Mouse (Mus musculus) lung, embryonic 16.5 days (tissue): ENCODE measurements around the gene Ube3c. TPM values are rescaled to one million over a fixed set of nuclear protein-coding genes. Genes with fewer than 3 reads are reported as not detected.

Source experiments
- ATAC-seq: fragments of 200-750 bp; cut with Nextera tagmentation; 2 replicates; pipeline ENCODE4 v1.8.0; 2017; ENCODE audit warnings: low read depth, mild to moderate bottlenecking, moderate library complexity
- H3K27ac ChIP-seq: fragments of 300-500 bp; sonication (generic); 2 replicates; pipeline ENCODE4 v1.5.1; 2014; ENCODE audit warnings: mild to moderate bottlenecking, control low read depth, low read length
- H3K27me3 ChIP-seq: fragments of 300-500 bp; sonication (generic); 2 replicates; pipeline ENCODE4 v1.6.1; 2014; ENCODE audit warnings: low read depth, low read length, mixed read lengths; ENCODE audit not compliant: control insufficient read depth, insufficient read depth
- H3K36me3 ChIP-seq: fragments of 300-500 bp; sonication (generic); 2 replicates; pipeline ENCODE4 v1.6.1; 2014; ENCODE audit warnings: low read length; ENCODE audit not compliant: control insufficient read depth, insufficient read depth
- H3K4me1 ChIP-seq: fragments of 300-500 bp; sonication (generic); replicated peaks from 2 replicates; pipeline ENCODE4 v1.6.1; 2014; ENCODE audit warnings: low read length, mixed read lengths; ENCODE audit not compliant: control insufficient read depth, insufficient read depth
- H3K4me2 ChIP-seq: fragments of 300-500 bp; sonication (generic); 2 replicates; pipeline ENCODE4 v1.6.1; 2014; ENCODE audit warnings: low read depth, low read length, control low read depth
- H3K4me3 ChIP-seq: fragments of 300-500 bp; sonication (generic); 2 replicates; pipeline ENCODE4 v1.5.1; 2014; ENCODE audit warnings: mild to moderate bottlenecking, low read length, control low read depth
- H3K9ac ChIP-seq: fragments of 300-500 bp; sonication (generic); 2 replicates; pipeline ENCODE4 v1.6.1; 2014; ENCODE audit warnings: low read length, control low read depth
- H3K9me3 ChIP-seq: fragments of 300-500 bp; sonication (generic); 2 replicates; pipeline ENCODE4 v1.6.1; 2016; ENCODE audit warnings: low read length; ENCODE audit not compliant: control insufficient read depth
- whole genome bisulfite sequencing: fragments of 180-500 bp; shearing (Covaris S2); extraction: QIAGEN DNeasy Blood & Tissue Kit; methylation state at CpG from one replicate; pipeline ENCODE4 v1.1.7; 2014; 5-methylcytosine and 5-hydroxymethylcytosine counted together
- polyA plus RNA-seq: library from polyadenylated mRNA; unstranded; fragments of >200 nt; fragmentation: Nextera tagmentation; extraction: Ambion mirVana; gene quantifications from 2 replicates; pipeline ENCODE4 v1.2.1, GENCODE M21; 2015

The Ube3c gene
- polyA plus RNA-seq, 1 experiment from 2014 or later: 11.1 TPM

DNA sequence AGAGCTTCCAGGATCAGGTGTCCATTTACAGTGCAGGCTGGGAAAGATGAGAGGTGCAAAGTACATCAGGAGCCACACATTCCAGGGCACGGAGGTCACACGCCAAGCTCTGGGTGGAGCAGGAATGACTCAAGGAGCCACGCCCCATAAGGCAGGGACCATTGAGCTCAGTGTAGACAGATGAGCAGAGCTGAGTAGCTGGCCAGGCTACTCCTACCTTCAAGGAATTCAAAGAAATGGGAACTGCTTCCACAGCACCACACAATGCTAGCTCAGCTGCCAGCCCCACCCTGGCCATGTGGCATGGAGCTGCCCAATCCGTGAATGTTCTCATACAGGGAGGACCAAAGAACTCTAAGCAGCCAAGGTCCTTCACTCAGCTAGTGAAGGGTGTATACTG, 129.5 kb downstream of the Ube3c start:
- H3K4me3 ChIP-seq: no peak overlapping the region
- peaks cover 3% of the 10 kb centered on the region; the same call in 1 of the 2 replicates for H3K9me3 ChIP-seq
- no peaks in the 10 kb centered on the region for H3K4me1 ChIP-seq
- H3K4me2 ChIP-seq: no peak overlapping the region
- H3K27ac ChIP-seq: no peak overlapping the region
- H3K9ac ChIP-seq: no peak overlapping the region
- WGBS: 73% methylated on average over 4 of the region's 4 CpGs
- H3K27me3 ChIP-seq: no peaks in the 10 kb centered on the region
- H3K36me3 ChIP-seq: no peaks in the 10 kb centered on the region
- ATAC-seq: peak; percentile 52; the same call in 1 of the 2 replicates

DNA sequence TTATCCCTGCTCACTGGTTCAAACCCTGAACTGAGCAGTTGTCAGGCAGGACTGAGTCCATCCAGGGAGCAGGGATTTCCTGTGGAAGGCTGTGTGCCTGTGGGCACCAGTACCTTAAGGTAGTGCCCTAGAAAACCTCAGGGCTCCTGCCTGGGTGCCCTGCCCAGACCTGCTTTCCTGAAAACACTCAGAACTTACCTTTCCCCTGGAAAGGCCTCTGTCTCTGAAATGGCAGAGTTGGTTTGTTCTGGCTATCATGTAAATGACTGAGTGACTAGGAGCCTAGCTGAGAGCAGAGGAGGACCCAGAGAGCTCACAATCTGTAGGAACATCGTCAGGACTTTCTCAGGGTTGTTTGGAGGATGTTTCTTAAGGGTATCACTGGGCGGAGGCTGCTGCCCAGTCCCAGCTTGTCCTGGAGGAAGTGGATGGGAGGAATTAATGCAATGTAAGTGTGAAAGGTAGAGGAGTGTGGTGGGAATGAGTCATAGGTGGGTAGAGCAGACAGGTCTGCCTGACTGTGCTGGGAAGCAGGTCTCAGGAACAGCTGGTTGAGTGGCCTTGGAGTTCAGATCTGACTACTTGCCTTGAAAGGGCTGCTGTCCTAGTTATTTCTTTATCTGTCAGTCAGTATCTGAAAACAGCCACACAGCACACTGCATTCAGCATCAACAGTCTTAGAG, 130.6 kb downstream of the Ube3c start:
- H3K4me3 ChIP-seq: no peak overlapping the region
- H3K4me2 ChIP-seq: no peak overlapping the region
- H3K4me1 ChIP-seq: no peaks in the 10 kb centered on the region
- H3K36me3 ChIP-seq: no peaks in the 10 kb centered on the region
- 77% methylated on average over 2 of the region's 2 CpGs for WGBS
- no peaks in the 10 kb centered on the region for H3K27me3 ChIP-seq
- H3K9me3 ChIP-seq: peaks cover 3% of the 10 kb centered on the region; the same call in 1 of the 2 replicates
- no peak overlapping the region for H3K27ac ChIP-seq
- ATAC-seq: no peak
- H3K9ac ChIP-seq: no peak overlapping the region

DNA sequence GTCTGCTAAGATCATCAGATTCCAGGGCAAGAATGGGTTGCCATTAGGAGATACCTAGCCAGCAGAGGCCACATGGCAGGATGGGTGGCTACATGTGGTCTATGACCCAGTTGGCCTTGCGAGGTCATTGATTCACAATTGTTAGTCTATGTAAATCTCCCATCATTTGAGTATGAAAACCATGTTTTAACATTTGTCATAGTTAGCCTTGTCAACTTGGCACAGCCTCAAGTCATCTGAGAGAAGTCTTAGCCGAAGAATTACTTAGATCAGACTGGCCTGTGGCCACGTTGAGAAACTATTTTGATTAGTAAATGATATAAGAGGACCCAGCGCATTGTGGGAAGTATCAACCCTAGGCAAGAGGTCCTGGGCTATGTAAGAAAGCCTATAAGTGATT, 138.2 kb downstream of the Ube3c start:
- H3K4me2 ChIP-seq: no peak overlapping the region
- WGBS: 62% methylated on average over 4 of the region's 4 CpGs
- no peaks in the 10 kb centered on the region for H3K4me1 ChIP-seq
- H3K36me3 ChIP-seq: no peaks in the 10 kb centered on the region
- H3K9me3 ChIP-seq: no peaks in the 10 kb centered on the region
- H3K4me3 ChIP-seq: no peak overlapping the region
- no peak overlapping the region for H3K9ac ChIP-seq
- ATAC-seq: no peak
- no peaks in the 10 kb centered on the region for H3K27me3 ChIP-seq
- no peak overlapping the region for H3K27ac ChIP-seq

DNA sequence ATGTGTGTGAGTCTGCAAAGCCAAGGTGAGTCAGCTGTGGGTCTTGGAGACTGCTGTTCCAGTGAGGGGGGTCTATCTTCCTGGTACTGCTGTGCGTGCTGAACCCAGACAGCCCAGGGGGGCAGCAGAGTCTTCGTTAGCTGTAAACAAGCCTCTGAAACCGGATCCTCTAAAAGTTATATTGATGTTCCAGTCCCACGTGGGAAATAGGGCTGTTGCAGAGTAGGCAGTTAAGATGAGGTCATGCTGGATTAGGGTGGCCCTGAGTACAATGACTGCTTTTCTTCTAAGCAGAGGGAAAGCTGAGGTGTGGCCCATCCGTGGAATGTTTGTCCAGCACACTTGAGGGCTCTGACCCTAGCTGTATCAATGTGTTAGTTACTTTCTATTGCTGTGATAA, 139.2 kb downstream of the Ube3c start:
- WGBS: 9% methylated on average over 5 of the region's 5 CpGs
- no peak overlapping the region for H3K4me3 ChIP-seq
- ATAC-seq: peak; percentile 92

DNA sequence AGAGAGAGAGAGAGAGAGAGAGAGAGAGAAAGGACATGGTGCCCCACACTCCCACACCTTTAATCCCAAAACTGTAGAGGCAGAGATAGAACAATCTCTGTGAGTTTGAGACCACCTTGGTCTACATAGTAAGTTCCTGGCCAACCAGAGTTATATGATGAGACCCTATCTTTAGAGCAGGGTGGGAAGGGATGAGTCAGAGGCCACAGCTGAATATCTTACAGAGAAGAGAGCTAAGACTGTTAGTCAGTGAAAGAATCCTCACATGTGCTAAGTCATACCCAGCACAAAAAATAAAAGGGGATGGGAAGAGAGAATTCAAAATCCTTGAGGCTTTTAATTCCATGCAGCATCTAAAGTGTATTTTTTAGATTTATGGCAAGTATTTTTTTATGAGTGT, 142.6 kb downstream of the Ube3c start:
- no peaks in the 10 kb centered on the region for H3K27me3 ChIP-seq
- H3K9ac ChIP-seq: no peak overlapping the region
- no peak overlapping the region for H3K4me2 ChIP-seq
- H3K27ac ChIP-seq: no peak overlapping the region
- no peak overlapping the region for H3K4me3 ChIP-seq
- H3K9me3 ChIP-seq: no peaks in the 10 kb centered on the region
- H3K36me3 ChIP-seq: no peaks in the 10 kb centered on the region
- no peaks in the 10 kb centered on the region for H3K4me1 ChIP-seq
- ATAC-seq: no peak

More for the DNA sequence above, 139.2 kb downstream of the Ube3c start:
- Histone ChIP-seq H3K9ac (no peak overlapping the region), H3K36me3 (no peaks in the 10 kb centered on the region), H3K27me3 (no peaks in the 10 kb centered on the region), H3K27ac (peak overlapping the region; percentile 40), H3K4me1 (no peaks in the 10 kb centered on the region), H3K9me3 (no peaks in the 10 kb centered on the region), H3K4me2 (no peak overlapping the region)

DNA sequence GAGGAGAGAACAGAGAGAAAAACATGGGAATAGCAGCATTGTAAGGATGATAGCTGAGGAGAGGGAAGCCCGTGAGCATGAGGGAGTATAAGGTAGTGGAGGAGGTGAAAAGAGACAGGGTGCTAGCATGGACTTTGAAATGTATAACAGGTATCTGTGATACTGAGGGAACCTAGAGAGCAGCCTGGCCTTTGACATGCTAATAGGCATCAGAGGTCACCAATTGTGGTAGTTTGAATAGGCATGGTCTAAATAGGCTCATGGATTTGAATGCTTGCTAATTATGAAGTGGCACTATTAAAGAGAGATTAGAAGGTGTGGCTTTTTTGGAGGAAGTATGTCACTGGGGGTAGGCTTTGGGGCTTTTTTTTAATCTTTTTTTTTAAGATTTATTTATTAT, 143.9 kb downstream of the Ube3c start:
- no peak for ATAC-seq

DNA sequence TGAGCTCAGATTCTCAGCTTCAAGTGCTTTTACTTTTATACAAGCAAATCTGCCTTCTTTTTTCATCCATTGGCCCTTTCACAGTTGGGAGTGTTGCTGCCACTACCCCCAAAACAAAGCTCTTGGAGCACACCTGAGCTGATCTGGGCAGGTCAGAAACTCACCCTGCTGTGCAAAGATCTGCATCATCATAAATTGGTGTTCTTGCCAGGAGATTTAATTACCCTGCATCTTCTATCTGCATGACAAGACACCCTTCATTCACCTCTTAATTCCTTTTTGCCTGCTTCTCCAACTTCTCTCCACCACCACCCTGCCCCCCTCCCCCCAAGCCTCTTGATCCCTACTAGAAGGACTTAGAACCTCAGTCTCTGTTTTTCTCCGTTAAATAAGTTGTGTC, 152.1 kb downstream of the Ube3c start:
- 13% methylated on average over 1 of the region's 1 CpGs for WGBS
- ATAC-seq: no peak
- H3K27me3 ChIP-seq: no peaks in the 10 kb centered on the region
- no peak overlapping the region for H3K27ac ChIP-seq
- no peaks in the 10 kb centered on the region; the same call in 1 of the 2 replicates for H3K9me3 ChIP-seq
- H3K9ac ChIP-seq: no peak overlapping the region
- H3K4me2 ChIP-seq: no peak overlapping the region
- H3K36me3 ChIP-seq: no peaks in the 10 kb centered on the region
- no peak overlapping the region for H3K4me3 ChIP-seq
- no peaks in the 10 kb centered on the region for H3K4me1 ChIP-seq

More for the DNA sequence above, 143.9 kb downstream of the Ube3c start:
- Histone ChIP-seq H3K9ac (no peak overlapping the region), H3K36me3 (no peaks in the 10 kb centered on the region), H3K4me1 (no peaks in the 10 kb centered on the region), H3K4me2 (no peak overlapping the region), H3K27me3 (no peaks in the 10 kb centered on the region), H3K4me3 (no peak overlapping the region), H3K27ac (no peak overlapping the region), H3K9me3 (no peaks in the 10 kb centered on the region)
- 50% methylated on average over 1 of the region's 1 CpGs for WGBS

DNA sequence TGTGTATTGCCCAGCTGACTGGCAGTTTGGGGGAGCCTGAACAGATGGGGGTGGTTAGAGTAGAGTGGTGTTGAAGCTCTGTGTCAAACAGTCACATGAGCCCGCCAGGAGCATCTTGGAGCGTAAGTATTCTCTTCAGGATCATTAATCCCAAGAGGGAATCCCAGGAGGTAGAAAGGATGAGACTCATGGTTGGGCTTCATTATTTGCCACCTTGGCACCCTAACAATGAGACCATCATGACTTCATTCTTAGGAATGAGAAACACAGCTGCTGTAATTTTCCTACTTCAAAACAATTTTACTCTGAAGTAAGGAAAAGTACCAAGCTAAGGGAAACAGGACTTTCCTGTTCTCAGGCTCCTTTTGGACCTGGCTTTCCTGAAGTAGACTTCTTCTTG, 156.3 kb downstream of the Ube3c start:
- WGBS: 76% methylated on average over 2 of the region's 2 CpGs
- no peak overlapping the region for H3K9ac ChIP-seq
- no peak overlapping the region for H3K4me3 ChIP-seq
- H3K27me3 ChIP-seq: no peaks in the 10 kb centered on the region
- no peaks in the 10 kb centered on the region for H3K4me1 ChIP-seq
- no peak for ATAC-seq
- no peaks in the 10 kb centered on the region; the same call in 1 of the 2 replicates for H3K9me3 ChIP-seq
- no peaks in the 10 kb centered on the region for H3K36me3 ChIP-seq
- H3K27ac ChIP-seq: no peak overlapping the region
- no peak overlapping the region for H3K4me2 ChIP-seq
